Mouse (Mus musculus) forebrain, embryonic 12.5 days (tissue): ENCODE results near the gene Plcd3. TPM values are rescaled to one million over a fixed set of nuclear protein-coding genes. Genes with fewer than 3 reads are reported as not detected.

Experiments
- ATAC-seq: fragments of 200-750 bp; cut with Nextera tagmentation; 2 replicates; pipeline ENCODE4 v1.8.0; 2017; ENCODE audit warnings: moderate TSS enrichment; ENCODE audit not compliant: low FRiP score
- H3K27ac ChIP-seq: fragments of 300-500 bp; sonication (generic); 2 replicates; pipeline ENCODE4 v1.5.1; 2016; ENCODE audit warnings: mild to moderate bottlenecking
- H3K27me3 ChIP-seq: fragments of 300-500 bp; sonication (generic); 2 replicates; pipeline ENCODE4 v1.6.1; 2016; ENCODE audit warnings: mild to moderate bottlenecking
- H3K36me3 ChIP-seq: fragments of 300-500 bp; sonication (generic); replicated peaks from 2 replicates; pipeline ENCODE4 v1.6.1; 2016; ENCODE audit warnings: mild to moderate bottlenecking
- H3K4me1 ChIP-seq: fragments of 300-500 bp; sonication (generic); 2 replicates; pipeline ENCODE4 v1.6.1; 2016
- H3K4me2 ChIP-seq: fragments of 300-500 bp; sonication (generic); 2 replicates; pipeline ENCODE4 v1.6.1; 2016; ENCODE audit warnings: mild to moderate bottlenecking, moderate library complexity
- H3K4me3 ChIP-seq: fragments of 300-500 bp; sonication (generic); replicated peaks from 2 replicates; pipeline ENCODE4 v1.5.1; 2016; ENCODE audit warnings: mild to moderate bottlenecking
- H3K9ac ChIP-seq: fragments of 300-500 bp; sonication (generic); 2 replicates; pipeline ENCODE4 v1.6.1; 2016; ENCODE audit warnings: mild to moderate bottlenecking
- H3K9me3 ChIP-seq: fragments of 300-500 bp; sonication (generic); 2 replicates; pipeline ENCODE4 v1.6.1; 2016
- WGBS: fragments of 180-500 bp; shearing (Covaris S2); methylation state at CpG from one replicate; pipeline ENCODE4 v1.1.7; 2016; 5-methylcytosine and 5-hydroxymethylcytosine counted together
- polyA plus RNA-seq: library from polyadenylated mRNA; unstranded; fragments of >200 nt; fragmentation: Nextera tagmentation; extraction: Ambion mirVana; gene quantifications from 2 replicates; pipeline ENCODE4 v1.2.1, GENCODE M21; 2016

Plcd3 gene
- polyA plus RNA-seq, 1 experiment from 2014 or later: 1.5 TPM

DNA sequence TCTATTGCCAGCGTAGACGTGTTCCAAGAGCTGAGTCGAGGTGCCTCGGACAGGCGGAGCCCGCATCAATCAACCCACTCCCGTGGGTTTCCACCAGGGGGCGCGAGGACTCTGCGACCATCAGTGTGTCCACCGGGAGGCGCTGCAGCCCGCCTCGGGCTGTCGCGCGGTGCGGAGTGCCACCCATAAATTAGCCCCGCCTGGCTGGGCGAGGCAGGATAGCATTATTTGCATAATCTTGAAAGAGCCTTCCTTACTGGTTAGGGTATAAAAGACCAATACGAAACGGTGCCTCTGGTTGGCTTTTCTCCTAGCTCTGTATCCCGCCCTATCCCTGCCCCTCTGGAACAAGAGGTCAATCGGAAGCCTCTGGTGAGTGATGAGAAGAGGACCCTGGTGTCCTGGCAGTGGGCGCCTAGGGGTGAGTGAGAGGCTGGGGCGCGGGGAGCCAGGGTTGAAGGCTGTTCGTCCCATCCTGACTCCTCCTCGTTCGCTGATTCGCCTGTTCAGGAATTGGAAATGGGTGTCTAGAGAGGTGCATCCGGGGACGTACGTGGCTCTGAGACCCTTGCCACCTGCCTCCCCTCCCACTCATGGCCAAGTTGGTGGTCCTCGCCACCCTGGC lies 1.4 kb upstream of the Plcd3 start:
- H3K9me3 ChIP-seq: no peaks in the 10 kb centered on the region
- H3K36me3 ChIP-seq: no peaks in the 10 kb centered on the region
- ATAC-seq: peak; percentile 78
- H3K27ac ChIP-seq: no peak overlapping the region
- H3K4me3 ChIP-seq: peak overlapping the region; percentile 50
- WGBS: 3% methylated on average over 35 of the region's 35 CpGs
- peaks cover 66% of the 10 kb centered on the region for H3K27me3 ChIP-seq
- H3K4me2 ChIP-seq: peak overlapping the region; percentile 85
- H3K9ac ChIP-seq: peak overlapping the region; percentile 36; the same call in 1 of the 2 replicates
- peaks cover 24% of the 10 kb centered on the region for H3K4me1 ChIP-seq

DNA sequence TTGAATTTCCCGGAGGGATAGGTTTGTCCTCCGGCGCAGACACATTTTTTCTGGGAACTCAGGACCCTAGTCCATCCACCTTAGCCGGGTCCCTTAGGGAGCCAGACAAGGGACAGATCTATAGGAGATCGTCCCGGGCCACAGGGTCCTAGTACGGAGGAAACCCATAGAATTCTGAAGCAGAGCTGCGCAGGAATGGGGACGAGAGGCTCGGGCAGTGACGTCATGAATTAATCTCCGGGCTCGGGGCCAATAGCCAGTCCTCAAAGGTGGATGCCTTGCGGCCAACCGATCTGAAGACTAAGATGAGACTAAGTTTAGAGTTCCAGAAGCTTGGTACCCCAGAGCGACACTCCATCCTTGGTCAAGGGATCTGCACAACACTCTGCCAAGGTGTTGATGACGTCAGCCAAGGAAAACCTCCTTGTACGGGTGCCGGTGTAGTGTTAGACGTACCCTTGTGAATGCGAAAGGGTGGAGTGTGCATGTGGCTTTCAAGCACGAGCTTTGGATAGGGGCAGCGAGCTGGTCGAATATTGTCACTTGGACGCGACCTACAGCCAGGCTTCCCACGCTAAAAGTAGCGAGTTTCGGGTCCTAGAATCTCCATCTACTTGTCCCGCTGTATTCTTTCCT lies 526 bp upstream of the Plcd3 start:
- Histone ChIP-seq H3K9me3 (no peaks in the 10 kb centered on the region), H3K27me3 (peaks cover 72% of the 10 kb centered on the region), H3K4me3 (peak overlapping the region; percentile 50), H3K4me2 (peak overlapping the region; percentile 85), H3K27ac (no peak overlapping the region), H3K36me3 (no peaks in the 10 kb centered on the region), H3K9ac (peak overlapping the region; percentile 54), H3K4me1 (peaks cover 31% of the 10 kb centered on the region)
- WGBS: 2% methylated on average over 30 of the region's 30 CpGs
- ATAC-seq: peak; percentile 56; the same call in 1 of the 2 replicates

DNA sequence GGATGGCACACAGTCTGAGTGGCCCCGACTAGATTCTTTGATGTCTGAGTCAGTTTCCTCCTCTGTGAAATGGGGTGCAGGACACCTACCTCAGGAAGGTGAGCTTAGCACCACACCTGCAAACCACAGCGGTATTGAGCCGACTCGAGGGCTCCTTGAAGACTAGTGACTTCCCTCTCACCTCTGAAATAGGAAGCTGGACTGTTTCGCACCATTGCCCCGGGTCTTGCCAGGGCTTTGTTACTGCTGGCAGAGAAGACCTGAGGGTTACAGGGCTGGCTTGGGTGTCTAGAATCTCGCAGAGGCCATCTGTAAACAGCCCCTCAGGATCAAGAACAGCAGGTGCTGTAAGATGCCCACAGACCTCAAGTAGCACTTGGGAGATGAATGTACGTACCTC lies 1.1 kb downstream of the Plcd3 start:
- no peak overlapping the region for H3K27ac ChIP-seq
- WGBS: 76% methylated on average over 8 of the region's 8 CpGs
- no peak overlapping the region for H3K4me3 ChIP-seq
- ATAC-seq: no peak
- H3K9me3 ChIP-seq: no peaks in the 10 kb centered on the region
- no peaks in the 10 kb centered on the region for H3K36me3 ChIP-seq
- H3K27me3 ChIP-seq: peaks cover 74% of the 10 kb centered on the region
- H3K4me2 ChIP-seq: no peak overlapping the region
- no peak overlapping the region for H3K9ac ChIP-seq
- H3K4me1 ChIP-seq: peaks cover 31% of the 10 kb centered on the region

DNA sequence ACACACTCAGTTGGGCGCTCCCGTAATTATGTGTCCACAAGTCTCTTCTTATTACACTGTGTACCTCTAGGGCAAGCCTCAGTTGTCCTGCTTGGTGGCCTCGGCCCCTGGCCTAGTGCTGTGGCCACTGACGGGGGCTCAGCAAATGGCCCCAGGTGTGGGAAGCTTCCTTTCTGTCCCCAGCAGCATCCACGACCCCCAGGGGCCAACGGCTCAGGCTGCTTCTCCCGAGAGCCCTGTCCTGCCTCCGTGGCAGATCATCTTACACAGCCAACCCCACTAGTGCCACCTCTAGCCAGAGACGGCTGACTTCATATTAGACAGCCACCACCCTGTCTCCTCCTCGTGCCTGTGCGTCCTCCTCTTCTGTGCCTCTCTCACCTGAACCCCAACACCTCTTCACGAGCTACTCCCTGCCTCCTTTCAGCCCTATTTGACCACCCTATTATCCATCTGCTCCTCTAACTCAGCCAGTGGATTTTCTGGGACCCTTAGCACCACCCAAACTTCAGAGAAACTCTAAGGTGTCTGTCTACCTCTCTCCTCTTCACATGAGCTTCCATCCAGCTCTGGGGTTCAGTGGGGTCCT lies 2.0 kb downstream of the Plcd3 start:
- Histone ChIP-seq H3K36me3 (no peaks in the 10 kb centered on the region), H3K9ac (no peak overlapping the region), H3K9me3 (no peaks in the 10 kb centered on the region), H3K4me2 (no peak overlapping the region), H3K4me3 (no peak overlapping the region), H3K27me3 (peaks cover 70% of the 10 kb centered on the region), H3K27ac (no peak overlapping the region), H3K4me1 (peaks cover 31% of the 10 kb centered on the region)
- 56% methylated on average over 12 of the region's 12 CpGs for WGBS
- ATAC-seq: no peak

DNA sequence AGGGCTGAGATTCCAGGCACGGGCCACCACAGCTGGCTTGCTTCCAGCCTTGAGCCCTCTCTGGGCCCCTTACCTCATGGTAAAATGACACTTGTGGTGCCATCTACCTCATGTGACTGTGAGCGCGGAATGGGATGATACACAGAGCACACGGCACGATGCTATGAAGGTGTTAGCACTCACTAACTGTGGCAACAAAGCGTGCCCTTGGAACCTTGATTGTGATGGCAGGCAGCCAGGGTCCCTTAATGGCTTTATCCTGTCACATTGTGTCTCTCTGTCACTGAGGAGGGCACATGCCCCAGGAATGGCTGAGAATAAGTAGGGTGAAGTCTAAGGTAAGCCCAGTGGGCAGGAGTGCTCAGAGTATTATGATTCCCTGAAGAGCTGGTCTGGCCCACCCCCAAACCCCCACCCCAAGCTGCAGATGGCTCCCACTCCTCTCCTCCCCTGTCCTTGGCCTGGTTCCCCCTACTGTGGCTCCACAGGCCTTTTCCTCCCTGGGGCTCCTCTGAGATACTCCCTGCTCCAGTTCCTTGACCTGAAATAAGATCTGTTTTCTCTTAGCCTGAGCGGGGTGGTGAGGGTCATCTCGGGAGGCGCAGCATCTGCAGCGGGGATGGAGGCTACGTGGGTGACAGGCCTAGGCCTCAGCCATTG lies 2.8 kb downstream of the Plcd3 start:
- ATAC-seq: no peak
- Histone ChIP-seq H3K27ac (no peak overlapping the region), H3K4me3 (no peak overlapping the region), H3K4me2 (no peak overlapping the region), H3K9ac (no peak overlapping the region), H3K27me3 (peaks cover 63% of the 10 kb centered on the region), H3K9me3 (no peaks in the 10 kb centered on the region), H3K36me3 (no peaks in the 10 kb centered on the region), H3K4me1 (peaks cover 33% of the 10 kb centered on the region)
- WGBS: 68% methylated on average over 11 of the region's 11 CpGs

DNA sequence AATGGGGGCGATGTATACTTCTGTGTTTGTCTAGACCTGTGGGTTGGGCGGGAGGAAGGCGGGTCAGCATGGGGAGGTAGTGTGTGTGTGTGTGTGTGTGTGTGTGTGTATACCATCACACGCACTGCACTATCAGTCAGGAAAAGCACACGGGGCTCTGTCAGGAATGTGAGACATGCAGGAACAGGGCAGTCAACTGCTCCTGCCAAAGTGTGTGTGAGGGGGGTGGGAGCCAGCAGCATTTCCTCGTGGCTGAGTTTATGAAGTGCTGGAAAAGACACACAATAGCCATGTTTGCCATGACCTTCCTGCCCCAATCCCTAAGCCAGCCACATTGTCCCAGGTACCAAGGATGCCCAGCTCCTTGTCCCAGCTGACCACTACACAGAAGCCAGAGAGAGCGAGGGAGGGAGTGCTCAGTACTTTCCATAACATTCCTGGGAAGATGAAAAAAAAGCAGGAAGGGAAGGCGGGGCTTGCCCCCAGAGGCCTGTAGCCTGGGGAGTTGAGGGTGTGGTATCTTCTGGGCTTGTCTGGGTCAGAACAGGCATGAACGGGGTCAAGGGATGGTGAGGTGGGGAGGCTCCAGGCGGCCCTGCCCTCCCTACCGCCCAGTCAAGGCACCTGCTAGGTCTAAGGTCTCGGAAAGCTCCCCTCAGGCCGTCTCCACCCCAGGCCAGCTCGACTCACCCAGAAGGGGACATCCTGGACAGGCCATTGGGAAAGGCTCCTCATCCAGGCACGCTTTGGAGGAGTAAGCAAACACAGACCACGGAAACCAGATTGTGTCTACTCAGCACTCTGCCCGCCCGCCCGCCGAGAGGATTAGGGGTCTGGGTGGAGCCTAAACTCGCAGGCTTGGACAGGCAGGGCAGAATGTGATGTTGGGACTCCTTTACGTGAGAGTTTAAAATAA lies 4.2 kb downstream of the Plcd3 start:
- Histone ChIP-seq H3K9ac (no peak overlapping the region), H3K4me3 (no peak overlapping the region), H3K4me1 (peaks cover 23% of the 10 kb centered on the region), H3K27me3 (peaks cover 54% of the 10 kb centered on the region), H3K36me3 (no peaks in the 10 kb centered on the region), H3K27ac (no peak overlapping the region), H3K9me3 (no peaks in the 10 kb centered on the region), H3K4me2 (peak overlapping the region; percentile 21; the same call in 1 of the 2 replicates)
- ATAC-seq: no peak
- WGBS: 19% methylated on average over 22 of the region's 22 CpGs

DNA sequence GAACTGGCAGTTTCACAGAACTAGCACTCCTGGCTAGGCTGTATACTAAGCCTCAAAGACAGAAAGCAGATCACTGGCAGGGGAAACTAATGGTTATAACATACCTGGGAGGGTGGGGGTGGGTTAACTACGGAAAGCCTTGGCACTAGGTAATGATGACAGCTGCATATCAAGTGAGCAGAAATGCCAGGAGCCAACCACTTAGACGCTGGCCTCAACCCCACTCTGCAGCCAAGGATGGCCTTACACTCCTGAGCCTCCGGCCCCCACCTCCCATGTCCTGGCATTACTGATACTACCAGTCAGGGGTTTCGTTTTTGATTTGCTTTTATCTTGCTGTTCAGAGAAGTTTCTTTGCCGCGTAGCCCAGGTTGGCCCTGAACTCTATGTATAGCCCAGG lies 5.7 kb downstream of the Plcd3 start:
- no peak overlapping the region for H3K27ac ChIP-seq
- ATAC-seq: no peak
- H3K27me3 ChIP-seq: peaks cover 40% of the 10 kb centered on the region
- peaks cover 10% of the 10 kb centered on the region for H3K4me1 ChIP-seq
- H3K36me3 ChIP-seq: no peaks in the 10 kb centered on the region
- no peaks in the 10 kb centered on the region for H3K9me3 ChIP-seq
- 90% methylated on average over 6 of the region's 6 CpGs for WGBS
- no peak overlapping the region for H3K9ac ChIP-seq
- no peak overlapping the region for H3K4me2 ChIP-seq
- H3K4me3 ChIP-seq: no peak overlapping the region

DNA sequence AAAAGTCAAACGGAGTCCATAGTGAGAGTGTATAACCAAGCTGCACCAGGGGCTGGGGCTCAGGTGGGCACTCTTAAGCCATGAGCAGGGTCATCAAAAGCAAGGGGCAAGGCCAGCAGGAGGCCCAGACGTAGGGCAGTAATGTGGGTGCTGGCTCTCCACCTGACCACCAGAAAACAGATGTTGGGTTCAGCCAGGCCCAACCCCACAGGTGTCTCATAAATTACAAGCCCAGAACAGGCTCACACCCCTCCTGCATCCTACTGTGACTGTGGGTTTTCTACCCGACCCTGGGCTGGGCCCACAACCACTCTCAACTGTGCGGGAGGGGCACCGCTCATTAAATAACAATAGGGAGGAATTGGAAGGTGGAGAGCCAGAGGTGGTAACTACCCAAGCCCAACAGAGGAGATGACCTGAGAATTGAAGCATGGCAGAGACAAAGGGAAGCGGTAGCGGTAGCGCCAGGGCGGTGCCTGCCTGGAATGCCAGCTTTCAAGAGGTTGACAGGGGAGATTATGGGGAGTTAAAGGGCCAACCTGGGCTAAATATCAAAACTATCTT lies 6.3 kb downstream of the Plcd3 start:
- Histone ChIP-seq H3K9me3 (no peaks in the 10 kb centered on the region), H3K4me3 (no peak overlapping the region), H3K36me3 (no peaks in the 10 kb centered on the region), H3K27ac (no peak overlapping the region), H3K4me1 (peaks cover 10% of the 10 kb centered on the region), H3K4me2 (no peak overlapping the region), H3K27me3 (peaks cover 34% of the 10 kb centered on the region), H3K9ac (no peak overlapping the region)
- WGBS: 57% methylated on average over 9 of the region's 9 CpGs
- ATAC-seq: no peak

DNA sequence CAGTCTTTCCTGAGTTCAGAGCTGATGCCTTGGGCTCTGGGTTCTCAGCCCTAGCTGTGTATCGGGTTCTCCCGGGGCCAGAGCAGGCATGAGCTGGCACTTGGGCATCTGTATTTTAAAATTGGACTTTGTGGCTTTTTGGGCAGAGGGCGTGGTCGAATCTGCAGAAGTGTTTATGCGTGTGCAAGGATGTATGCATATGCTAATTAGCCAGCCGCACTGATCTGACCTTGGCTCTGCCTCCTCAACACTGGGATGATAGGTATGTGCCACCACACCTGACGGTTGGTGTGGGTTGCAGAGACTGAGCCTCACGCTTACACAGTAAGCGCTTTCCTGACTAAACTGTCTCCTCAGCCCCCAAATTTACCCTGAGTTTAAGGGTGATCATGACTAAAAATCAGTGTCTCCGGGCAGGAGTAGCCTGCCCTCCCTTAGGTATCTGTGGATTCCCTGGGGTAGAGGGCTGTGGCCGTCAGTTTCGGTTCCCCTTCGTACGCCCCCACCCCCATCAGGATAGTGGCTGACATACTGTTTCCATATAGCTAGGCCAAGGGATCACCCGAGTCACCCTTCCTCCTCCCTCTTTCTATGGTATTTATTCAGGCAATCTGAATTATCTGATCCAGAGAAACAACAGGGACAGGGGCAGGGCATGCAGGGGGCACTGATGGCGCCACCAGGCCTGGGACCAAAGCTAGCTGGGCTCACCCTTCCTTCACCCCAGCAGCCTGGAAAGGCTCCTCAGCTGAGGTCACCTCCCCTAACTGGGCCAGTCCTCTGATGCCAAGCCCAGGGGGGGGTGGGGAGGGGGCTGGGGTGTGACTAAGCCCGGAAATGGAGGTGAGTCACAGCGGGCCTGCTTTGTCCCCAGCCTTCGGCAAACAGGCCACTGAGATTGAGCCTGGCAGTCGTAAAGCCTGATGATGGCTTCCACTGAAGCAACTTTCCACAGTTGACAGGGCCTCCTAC lies 7.3 kb downstream of the Plcd3 start:
- Histone ChIP-seq H3K36me3 (no peaks in the 10 kb centered on the region), H3K27me3 (peaks cover 23% of the 10 kb centered on the region), H3K4me2 (no peak overlapping the region), H3K4me1 (peaks cover 10% of the 10 kb centered on the region), H3K27ac (no peak overlapping the region), H3K4me3 (no peak overlapping the region), H3K9me3 (no peaks in the 10 kb centered on the region), H3K9ac (no peak overlapping the region)
- WGBS: 76% methylated on average over 20 of the region's 20 CpGs
- no peak for ATAC-seq

DNA sequence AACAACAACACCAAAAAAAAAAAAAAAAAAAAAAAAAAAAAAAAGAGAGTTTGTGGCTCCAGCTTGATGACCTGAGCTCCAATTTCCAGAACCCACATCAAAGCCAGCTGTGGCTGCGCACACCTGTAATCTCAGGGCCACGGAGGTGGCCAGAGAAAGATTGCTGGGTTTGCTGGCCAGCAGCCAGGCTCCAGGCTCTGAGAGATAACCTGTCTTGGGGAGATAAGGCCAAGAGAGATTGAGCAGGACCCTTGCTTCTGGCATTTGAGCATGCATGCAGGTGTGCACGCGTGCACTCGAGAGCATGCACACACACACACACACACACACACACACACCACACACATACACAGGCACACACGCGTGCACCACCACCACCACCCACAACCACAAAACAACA lies 8.2 kb downstream of the Plcd3 start:
- H3K27me3 ChIP-seq: peaks cover 15% of the 10 kb centered on the region
- peaks cover 10% of the 10 kb centered on the region for H3K4me1 ChIP-seq
- no peaks in the 10 kb centered on the region for H3K36me3 ChIP-seq
- H3K27ac ChIP-seq: no peak overlapping the region
- no peak overlapping the region for H3K4me3 ChIP-seq
- no peak for ATAC-seq
- H3K9ac ChIP-seq: no peak overlapping the region
- no peaks in the 10 kb centered on the region for H3K9me3 ChIP-seq
- H3K4me2 ChIP-seq: no peak overlapping the region
- WGBS: 92% methylated on average over 7 of the region's 7 CpGs

DNA sequence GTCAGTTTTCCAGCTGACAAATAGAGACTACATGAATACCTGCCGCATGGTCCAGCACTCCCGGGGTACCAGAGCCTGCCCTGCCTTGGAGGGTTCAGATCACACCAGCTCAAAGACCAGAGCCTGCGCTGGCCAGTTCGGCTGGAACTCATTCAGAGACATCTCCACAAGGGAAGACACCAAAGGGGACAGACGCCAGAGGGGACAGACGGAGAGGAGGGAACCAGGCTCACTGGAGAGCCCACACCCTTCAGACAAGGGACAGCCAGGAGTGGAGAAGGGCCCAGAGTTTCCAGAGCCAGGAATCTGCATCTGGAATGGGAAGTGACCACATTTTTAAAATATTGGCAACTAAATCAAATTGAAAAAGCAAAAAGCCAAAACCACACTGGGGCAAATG lies 19.8 kb downstream of the Plcd3 start:
- H3K27me3 ChIP-seq: peaks cover 54% of the 10 kb centered on the region
- no peak overlapping the region for H3K27ac ChIP-seq
- no peak overlapping the region for H3K4me2 ChIP-seq
- H3K4me3 ChIP-seq: no peak overlapping the region
- no peaks in the 10 kb centered on the region for H3K36me3 ChIP-seq
- no peaks in the 10 kb centered on the region for H3K9me3 ChIP-seq
- H3K4me1 ChIP-seq: peaks cover 7% of the 10 kb centered on the region
- WGBS: 53% methylated on average over 6 of the region's 6 CpGs
- no peak for ATAC-seq
- no peak overlapping the region for H3K9ac ChIP-seq
